Mouse (Mus musculus): ENCODE data around the gene Abcb4.
A peak's percentile ranks its signal among the peaks of the same experiment; 100 is the strongest.

DNA sequence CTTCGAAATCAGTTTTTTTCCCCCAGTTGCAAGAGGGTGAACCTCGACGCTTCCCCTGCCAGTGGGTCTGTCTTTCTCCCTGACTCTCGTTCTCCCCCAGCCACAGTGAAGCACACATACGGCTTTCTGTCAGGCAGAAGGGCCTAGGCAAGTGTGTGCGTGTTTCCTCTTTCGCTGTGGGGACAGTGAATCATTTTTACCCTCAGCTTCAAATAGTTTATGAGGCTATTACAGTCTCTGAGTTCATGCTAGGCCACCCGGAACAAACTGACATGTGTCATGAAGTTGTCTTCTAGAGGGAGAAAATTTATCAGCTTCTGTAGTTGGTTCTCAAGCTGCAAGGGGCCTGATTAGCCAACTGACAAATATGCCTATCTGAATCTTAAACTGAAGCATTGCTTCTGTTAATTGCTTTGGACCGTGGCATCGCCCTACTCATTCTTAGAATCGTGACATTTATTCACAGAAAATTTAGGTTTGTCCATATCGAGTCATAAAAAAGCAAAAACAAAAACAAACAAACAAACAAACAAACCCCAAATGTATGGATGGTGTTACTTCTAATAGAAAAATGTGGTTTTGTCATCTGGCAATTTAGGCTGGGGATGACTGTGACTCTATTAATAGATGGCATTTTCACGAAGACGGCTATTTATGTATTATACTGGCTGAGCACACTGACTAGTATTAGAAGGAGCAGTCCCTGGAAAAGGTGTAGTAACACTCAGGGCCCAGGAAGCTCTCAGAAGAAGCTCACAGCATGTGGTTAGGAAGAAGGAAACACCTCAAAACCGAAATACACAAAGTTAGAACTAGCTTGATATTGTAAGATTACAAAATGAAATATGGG, 1.3 kb downstream of the Abcb4 start:
- TF ChIP-seq GATA1 (IDR thresholded peaks at IDR 0.05; ENCODE audit: low read length) (peak; percentile 88), TAL1 (IDR thresholded peaks at IDR 0.05; ENCODE audit: low read length) (peak; percentile 88)

Data from erythroblast, embryonic 14.5 days (primary cell).